Mouse (Mus musculus) thymus, adult 18-20 months (tissue): ENCODE results near the gene Apex1.
"Not testable (repeated sequence)": the region's sequence is repeated elsewhere in the genome, so short reads cannot be mapped to it uniquely, and the experiment has no call there.

ENCODE experiments used
- DNase-seq, 2 experiments: peaks; one replicate each; pipeline ENCODE4 v3.0.0; 2022; ENCODE audit warnings: mixed read lengths in 2 of 2

Apex1 gene

DNA sequence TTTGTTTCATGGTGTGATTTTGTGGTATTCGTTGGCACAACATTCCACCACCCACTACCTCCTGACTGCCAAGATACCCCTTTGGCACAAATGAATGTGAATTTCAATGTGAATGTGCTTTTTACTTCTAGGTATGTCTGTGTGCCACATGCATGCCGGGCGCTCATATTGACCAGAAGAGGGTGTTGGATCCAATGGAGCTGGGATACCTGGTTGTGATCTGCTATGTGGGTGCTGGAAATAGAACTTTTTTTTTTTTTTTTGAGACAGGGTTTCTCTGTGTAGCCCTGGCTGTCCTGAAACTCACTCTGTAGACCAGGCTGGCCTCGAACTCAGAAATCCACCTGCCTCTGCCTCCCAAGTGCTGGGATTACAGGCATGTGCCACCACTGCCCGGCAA lies 48.3 kb downstream of the Apex1 start:
- not testable (repeated sequence) for DNase-seq

DNA sequence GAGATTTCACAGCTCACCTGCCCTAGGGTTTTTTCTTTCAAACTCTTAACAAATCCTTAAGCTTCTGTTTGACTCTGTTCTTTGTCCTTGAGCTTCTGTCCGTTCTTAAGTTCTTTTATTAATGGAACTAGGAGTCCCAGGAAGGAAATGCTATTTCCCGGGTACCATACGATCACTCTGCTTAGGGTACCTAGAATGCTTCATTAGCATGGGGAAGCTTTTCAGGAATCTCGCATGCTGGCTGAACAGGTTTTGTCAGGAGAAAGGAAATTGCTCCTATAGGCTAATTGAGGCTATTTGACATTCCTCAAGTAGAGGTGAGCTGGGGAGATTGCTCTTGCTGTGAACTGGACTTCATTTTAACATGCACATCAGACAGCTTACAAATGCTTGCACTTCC lies 48.9 kb downstream of the Apex1 start:
- no peak for DNase-seq

DNA sequence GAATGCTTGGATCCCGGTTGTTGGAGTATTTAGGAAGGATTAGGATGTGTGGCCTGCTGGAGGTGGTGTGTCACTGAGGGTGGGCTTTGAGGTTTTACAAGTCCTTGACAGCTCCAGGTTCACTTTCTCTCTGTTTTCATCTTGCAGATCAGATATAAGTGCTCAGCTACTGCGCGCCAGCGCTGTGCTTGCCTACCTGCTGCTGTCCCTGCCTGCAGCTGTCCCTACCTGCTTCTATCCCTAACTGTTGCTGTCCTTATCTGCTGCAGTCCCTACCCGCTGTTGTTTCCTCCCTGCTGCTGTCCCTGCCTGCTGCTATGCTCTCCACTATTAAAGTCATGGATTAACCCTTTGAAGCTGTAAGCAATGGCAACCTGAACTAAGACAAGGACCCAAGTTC lies 50.2 kb downstream of the Apex1 start:
- DNase-seq, result no peak

DNA sequence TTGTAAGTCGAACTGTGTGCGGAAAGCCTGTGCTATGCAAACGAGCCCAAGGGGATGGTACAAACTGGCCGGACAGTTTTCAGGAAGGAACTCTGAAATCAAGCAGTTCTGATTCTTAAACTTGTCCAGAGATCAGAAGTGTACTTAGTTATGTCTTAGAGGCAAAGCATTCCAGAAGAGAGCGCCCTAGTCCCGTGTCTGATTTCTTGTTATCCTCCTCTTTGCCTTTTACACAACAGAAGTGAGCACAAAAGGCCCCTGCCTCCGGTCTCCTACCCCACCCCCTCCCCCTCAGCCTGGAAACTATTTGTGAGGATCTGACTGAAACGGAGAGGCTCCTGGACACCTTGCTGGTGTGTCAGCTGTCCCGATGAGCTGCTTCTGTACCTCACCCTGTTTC lies 51.9 kb downstream of the Apex1 start:
- no peak for DNase-seq
